Mouse (Mus musculus) kidney, adult 2 months (tissue): ENCODE results near the gene Elmod1.

Experiments
- CTCF ChIP-seq: fragments of 200-500 bp; conservative IDR thresholded peaks from 2 replicates; pipeline ENCODE4 v1.5.1; 2011; ENCODE audit warnings: low read depth, mild to moderate bottlenecking, control low read depth, low read length, moderate library complexity, mixed read lengths; ENCODE audit not compliant: insufficient read depth, insufficient read length
- POLR2A ChIP-seq: fragments of 200-500 bp; IDR thresholded peaks from one replicate; pipeline ENCODE4 v1.6.1; 2011; ENCODE audit warnings: low read depth, low read length, control low read depth

- TF ChIP-seq CTCF = no peak
- TF ChIP-seq POLR2A = no peak
Observed at GRCm38 (mm10) chr9:53947463-53947862, 27.6 kb downstream of the Elmod1 start.
